Comparison of ENCODE assay signal across 11 mouse cellular contexts in genomic region chr3:131299908-131300307, GRCm38 (mm10). TPM values are rescaled to one million over a fixed set of nuclear protein-coding genes. Genes with fewer than 3 reads are reported as not detected.
DNase-seq lines count a peak whose midpoint lies in the region; ATAC-seq and TF ChIP-seq lines count a peak whose summit lies in the region.
"Had no signal": no experiment of that assay in that cellular context is flagged by ENCODE, and none has a peak within 500 bp of the region (broad histone marks: within the 10 kb centered on the region; RNA-seq: fewer than 3 reads in every experiment).

No protein-coding gene starts in this region.

- no peak overlapping the region for H3K27ac ChIP-seq in kidney, adult 2 months (ENCODE audit: insufficient read depth, low read depth, low read length)
- H3K27ac ChIP-seq: hindbrain, embryonic 15.5 days; midbrain, embryonic 15.5 days had no signal

- H3K4me1 ChIP-seq in kidney, adult 2 months (ENCODE audit: control insufficient read depth, insufficient read depth, low read length) = no peaks in the 10 kb centered on the region; the same call in 1 of the 2 replicates

- H3K27me3 ChIP-seq in kidney, adult 2 months (replicated peaks; ENCODE audit: control insufficient read depth, insufficient read depth, low read length) = no peaks in the 10 kb centered on the region
- H3K27me3 ChIP-seq: hindbrain, embryonic 15.5 days; midbrain, embryonic 15.5 days had no signal

- TF ChIP-seq POLR2A in kidney, adult 2 months (IDR thresholded peaks at IDR 0.05; ENCODE audit: low read depth, low read length) = no peak

- H3K4me3 ChIP-seq in kidney, adult 2 months (ENCODE audit: insufficient read depth, low read depth, low read length) = no peak overlapping the region
- H3K4me3 ChIP-seq: hindbrain, embryonic 15.5 days; midbrain, embryonic 15.5 days had no signal

- WGBS in kidney, adult 2 months = 3% methylated on average over 6 of the region's 6 CpGs

- H3K36me3 ChIP-seq in kidney, adult 2 months (ENCODE audit: control insufficient read depth, insufficient read depth, low read length) = no peaks in the 10 kb centered on the region
- H3K36me3 ChIP-seq: hindbrain, embryonic 15.5 days; midbrain, embryonic 15.5 days had no signal

- TF ChIP-seq CTCF in kidney, adult 2 months (conservative IDR thresholded peaks at IDR 0.05; ENCODE audit: insufficient read depth, insufficient read length, low read depth, low read length) = peak; percentile 37

- ATAC-seq in CD4-positive, CD25-positive, alpha-beta regulatory T cell, adult 4 months = peak; percentile 35
- ATAC-seq: midbrain, embryonic 15.5 days had no signal

- DNase-seq in kidney, adult 2 months = peak; percentile 60
- no peak for DNase-seq in kidney, postnatal 4 days
- peak; percentile 24 for DNase-seq in T-cell, adult 2 months (ENCODE audit: low spot score)
- peak; percentile 58 for DNase-seq in lung, postnatal 25 days (ENCODE audit: low spot score)
- DNase-seq in left cerebral cortex, adult 18-20 months (ENCODE audit: low spot score in 2 of 2) = no peak
- DNase-seq in urinary bladder, postnatal 14 days (ENCODE audit: low spot score) = no peak
- no peak for DNase-seq in adrenal gland, adult 8-10 months
- DNase-seq: thymus, adult 18-20 months had no signal

RNA-seq across cellular contexts. Expression of gene Cyp2u1, which starts 3.1 kb away (rescaled TPM):
- polyA plus RNA-seq in kidney, adult 2 months (2012; rRNA removed) = 7.8 and 9.4 TPM in 2 replicates
- polyA plus RNA-seq in CD4-positive, CD25-positive, alpha-beta regulatory T cell, adult 4 months (2017; shearing (Covaris generic)) = 1 to 10 TPM in 1 of 2 experiments, under 1 TPM in 1; 0.97 to 1.3 TPM
- 10 to 100 TPM; 15.9 to 17.0 TPM for total RNA-seq in left cerebral cortex, adult 18-20 months (2021)
- 10 to 100 TPM; 11.6 to 19.1 (median 12.0) TPM for total RNA-seq in adrenal gland, adult 8-10 months (2022)

RNA-seq across cellular contexts. Expression of gene Hadh, which starts 28.0 kb away (rescaled TPM):
- 471 and 515 TPM in 2 replicates for polyA plus RNA-seq in kidney, adult 2 months (2012; rRNA removed)
- 10 to 100 TPM; 78.8 to 91.6 TPM for polyA plus RNA-seq in CD4-positive, CD25-positive, alpha-beta regulatory T cell, adult 4 months (2017; shearing (Covaris generic))
- total RNA-seq in left cerebral cortex, adult 18-20 months (2021) = 10 to 100 TPM; 18.7 to 20.3 TPM
- 100 to 1,000 TPM; 375 to 489 (median 428) TPM for total RNA-seq in adrenal gland, adult 8-10 months (2022)

Comparison
In these comparisons a context has a peak if more than half of its experiments do, and no peak if none do; other contexts are left out.
1. DNase-seq: peak in kidney, adult 2 months (single experiment), T-cell, adult 2 months (single experiment) and lung, postnatal 25 days (single experiment); none in kidney, postnatal 4 days (0 of 2), left cerebral cortex, adult 18-20 months (0 of 2), urinary bladder, postnatal 14 days (single experiment) and adrenal gland, adult 8-10 months (single experiment).
2. RNA of gene Hadh, which starts 28.0 kb away (total RNA-seq): 375 to 489 TPM in adrenal gland, adult 8-10 months; 18.7 to 20.3 TPM in left cerebral cortex, adult 18-20 months; every median in the first group is over 10 times any median in the second.